Mouse (Mus musculus) MN1 (cell line): ENCODE results near the gene Cd4.

ENCODE experiments used
- DNase-seq: peaks from one replicate; pipeline ENCODE4 v3.0.0-alpha.2; 2016; ENCODE audit warnings: low spot score

Cd4 gene

DNA sequence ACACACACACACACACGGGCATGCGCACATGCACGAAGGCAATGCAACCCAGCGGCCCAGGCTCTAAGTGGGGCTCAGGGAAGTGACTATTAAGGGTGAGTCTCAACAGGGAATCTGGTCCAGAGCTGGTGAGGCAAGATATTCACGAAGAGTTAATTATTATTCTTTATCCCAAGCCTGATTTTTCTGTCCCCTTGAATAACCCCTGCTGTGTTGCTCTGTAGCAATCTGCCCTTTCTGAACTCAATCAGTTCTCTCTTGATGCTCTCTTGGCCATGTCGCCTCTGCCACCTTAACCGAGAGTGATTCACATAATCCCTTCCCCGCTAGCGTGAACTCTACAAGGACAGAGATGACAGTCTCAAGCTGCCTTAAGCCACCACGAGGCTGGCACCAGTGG, 4.7 kb downstream of the Cd4 start:
- no peak for DNase-seq

- no peak for DNase-seq
These were observed 6.2 kb downstream of the Cd4 start for GRCm38 (mm10) chr6:124881821-124882220.

DNA sequence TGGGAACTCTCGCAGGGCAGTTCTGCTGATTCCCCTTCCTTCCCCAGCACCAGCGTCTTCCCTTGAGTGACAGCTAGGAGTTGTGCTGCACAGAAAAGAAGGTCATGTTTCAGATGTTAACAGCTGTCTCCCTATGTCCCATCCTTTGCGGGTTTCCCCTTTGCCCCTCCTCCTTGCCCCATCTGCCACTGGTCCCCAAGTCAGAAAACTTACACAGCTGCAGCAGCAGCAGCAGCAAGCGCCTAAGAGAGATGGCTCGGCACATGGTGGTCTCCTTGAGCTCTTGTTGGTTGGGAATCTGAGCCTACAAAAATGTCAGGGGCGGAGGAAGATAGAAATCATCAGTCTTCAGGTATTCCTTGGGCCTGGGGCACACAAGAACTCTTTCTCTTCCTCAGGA, 8.6 kb downstream of the Cd4 start:
- no peak for DNase-seq

DNA sequence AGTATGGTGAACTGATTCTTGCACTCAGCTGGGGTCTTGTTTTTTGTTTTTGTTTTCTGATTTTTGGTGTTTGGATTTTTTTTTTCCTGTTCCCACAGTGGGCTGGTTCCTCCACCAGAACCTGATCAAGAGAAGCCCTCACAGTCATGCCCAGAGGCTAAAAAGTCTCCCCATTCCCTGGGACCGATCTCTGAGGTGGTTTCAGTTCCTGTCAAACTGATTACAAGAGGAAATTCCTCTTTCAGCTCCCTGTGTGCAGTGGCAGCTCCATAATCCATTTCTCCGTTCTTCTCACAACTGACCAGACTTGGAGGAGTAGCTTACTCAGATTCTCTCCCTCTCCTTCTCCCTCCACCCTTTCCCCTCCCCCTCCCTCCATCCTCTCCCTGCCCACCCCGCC, 13.7 kb downstream of the Cd4 start:
- no peak for DNase-seq

GRCm38 (mm10) chr6:124866560-124866959, 21.5 kb downstream of the Cd4 start:
- DNase-seq: no peak

- no peak for DNase-seq
These were observed 22.2 kb downstream of the Cd4 start for GRCm38 (mm10) chr6:124865766-124866362.

- peak; percentile 76 for DNase-seq
These were observed 24.2 kb downstream of the Cd4 start, which contains the start of gene Gpr162 for GRCm38 (mm10) chr6:124863658-124864298. TSS of gene Gpr162 (minus strand) at chr6:124863983.

- DNase-seq: no peak
These were observed 24.8 kb downstream of the Cd4 start for GRCm38 (mm10) chr6:124863125-124863657.

DNA sequence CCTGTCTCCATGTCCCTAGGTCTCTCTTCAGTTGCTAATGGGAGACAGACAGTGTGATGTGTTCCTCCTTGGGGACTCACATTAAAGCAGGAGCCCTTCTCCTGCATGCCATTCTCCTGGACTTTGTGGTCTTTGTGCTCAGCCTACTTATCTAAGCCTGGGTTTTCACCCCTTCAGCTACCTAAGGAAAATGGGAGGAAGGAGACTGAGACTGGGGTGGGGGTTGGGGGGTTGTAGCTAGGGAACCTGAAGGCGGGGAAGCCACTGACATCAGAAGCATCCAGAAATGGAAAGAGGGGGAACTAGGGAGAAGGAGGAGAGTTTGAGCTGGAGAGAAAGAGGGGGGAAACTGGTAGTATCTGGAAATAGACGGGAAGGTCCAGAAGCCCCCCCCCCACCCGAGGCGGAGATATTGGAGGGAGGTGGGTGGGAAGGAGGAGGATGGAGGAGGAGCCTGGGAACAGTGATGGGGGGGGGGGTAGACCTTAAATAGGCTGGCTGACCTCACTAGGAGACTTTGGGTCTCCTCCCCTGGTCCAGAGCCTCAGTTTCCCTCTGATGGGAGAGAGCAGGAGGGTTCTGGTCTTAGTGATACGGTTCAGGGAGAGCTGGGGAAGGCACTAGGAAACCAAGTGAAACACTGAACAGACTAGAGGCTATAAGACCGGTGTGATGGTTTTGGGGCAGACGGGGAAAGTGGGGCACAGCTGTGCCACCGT, 25.5 kb downstream of the Cd4 start:
- no peak for DNase-seq

GRCm38 (mm10) chr6:124861802-124862201, 26.2 kb downstream of the Cd4 start:
- no peak for DNase-seq

- no peak for DNase-seq
These were observed 26.8 kb downstream of the Cd4 start for GRCm38 (mm10) chr6:124861266-124861665.

DNA sequence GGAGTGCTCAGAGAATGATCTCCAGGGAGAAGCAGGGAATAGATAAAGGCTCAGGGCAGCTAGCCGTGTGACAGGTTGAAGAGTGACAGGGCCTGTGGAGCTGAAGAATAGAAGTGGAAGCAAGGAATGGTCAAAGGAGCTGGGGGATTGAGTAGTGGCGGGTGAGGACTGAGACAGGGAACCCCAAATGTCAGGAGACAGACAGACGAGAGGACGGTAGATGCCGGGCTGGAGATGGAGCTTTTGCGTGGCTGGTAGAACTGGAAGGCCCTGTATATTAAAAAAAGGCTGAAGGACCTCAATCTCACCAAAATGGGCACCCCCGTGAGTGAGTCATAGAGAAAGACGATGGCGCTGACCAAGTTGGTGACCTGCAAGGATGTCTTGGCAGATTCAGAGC, 27.5 kb downstream of the Cd4 start:
- no peak for DNase-seq

DNA sequence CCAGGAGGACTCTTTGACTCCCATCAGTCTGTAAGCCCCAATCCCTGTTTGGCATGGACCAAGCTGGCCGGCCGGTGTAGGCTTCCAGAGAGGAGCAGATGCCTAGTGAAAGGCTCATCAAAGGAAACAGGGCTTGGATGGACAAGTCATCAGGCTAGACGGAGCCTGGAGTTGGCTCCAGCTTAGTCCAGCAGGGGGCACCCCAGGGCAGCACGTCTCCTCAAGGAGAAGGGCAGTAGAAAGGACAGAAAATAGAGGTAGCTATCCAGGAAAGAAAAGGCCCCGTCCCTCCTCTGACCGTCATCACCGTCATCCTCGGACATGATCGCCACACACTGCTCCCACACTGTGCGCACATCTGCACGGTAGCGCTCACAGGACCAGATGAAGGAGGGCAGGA, 28.3 kb downstream of the Cd4 start:
- peak; percentile 90 for DNase-seq

GRCm38 (mm10) chr6:124858561-124859318, 29.3 kb downstream of the Cd4 start:
- no peak for DNase-seq

DNA sequence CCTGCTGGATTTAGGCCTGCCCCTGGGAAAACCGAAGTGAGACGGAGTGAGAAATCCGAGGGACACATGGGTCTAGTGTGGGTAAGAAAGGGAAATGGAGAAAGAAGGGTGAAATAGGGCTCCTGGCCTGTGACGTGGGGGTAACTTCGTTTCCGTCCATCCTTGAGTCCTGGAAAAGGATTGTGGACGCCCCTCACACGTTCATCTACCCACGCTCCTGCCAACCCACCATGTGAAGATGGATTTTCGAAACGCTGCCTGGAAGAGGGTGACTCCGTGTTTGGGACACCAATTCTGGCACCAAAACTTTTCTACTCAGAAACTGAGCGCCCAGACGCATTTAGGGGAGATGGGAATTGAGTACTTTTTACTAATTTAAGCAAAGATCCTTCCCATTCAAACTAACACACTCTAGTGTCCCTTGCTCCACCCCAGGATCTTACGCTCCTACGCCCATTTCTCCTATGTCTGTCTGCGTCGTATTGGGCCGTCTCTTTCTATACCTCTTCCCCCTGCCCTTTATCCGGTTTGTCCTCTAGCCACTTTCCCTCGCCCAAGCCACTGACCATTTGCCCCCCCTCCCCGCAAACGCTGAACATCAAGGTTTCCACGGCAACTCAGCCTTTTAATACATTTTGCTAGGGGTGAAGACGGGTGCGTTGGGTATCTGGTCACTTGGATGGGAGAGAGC, 30.0 kb downstream of the Cd4 start:
- DNase-seq: no peak

- peak; percentile 89 for DNase-seq
These were observed 30.8 kb downstream of the Cd4 start, which contains the start of gene P3h3 for GRCm38 (mm10) chr6:124856916-124857839. TSS of gene P3h3 (minus strand) at chr6:124857752.

DNA sequence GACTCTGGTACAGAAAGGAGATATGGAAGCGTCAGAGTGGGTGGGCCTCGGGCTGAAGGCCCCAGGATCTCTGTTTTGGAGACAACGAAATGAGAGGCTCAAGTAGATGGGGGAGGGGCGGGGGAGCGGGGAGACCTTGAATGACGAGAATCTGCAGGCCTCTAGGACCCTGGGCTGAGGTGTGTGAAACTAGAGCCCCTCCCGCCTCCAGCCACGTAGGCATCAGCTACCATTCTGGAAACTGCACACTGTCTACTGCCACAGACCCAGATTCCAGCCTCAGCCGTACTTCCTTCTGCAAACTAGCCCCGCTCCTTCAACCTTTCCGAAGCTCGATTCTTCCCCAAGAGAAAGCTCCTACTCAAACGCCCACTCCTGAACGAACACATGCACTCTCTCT, 31.7 kb downstream of the Cd4 start:
- DNase-seq: no peak

DNA sequence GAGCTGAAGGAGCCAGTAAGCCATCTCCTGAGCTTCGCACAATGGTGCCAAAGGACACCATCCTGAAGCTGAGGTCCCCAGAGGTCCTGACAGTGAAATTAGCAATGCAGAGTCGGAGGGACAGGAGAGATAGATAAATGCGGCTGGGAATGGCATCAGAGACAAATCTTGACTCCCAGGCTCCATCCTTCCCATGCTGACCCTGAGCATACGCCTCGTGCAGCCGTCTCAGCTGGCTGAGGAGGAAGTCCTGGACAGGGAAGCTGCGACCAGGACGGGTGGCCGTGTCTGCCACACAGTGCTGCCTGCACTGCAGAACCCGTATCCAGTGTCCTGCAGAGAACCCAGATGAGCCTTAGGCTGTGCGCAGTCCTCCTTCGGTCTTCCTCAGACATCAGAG, 33.4 kb downstream of the Cd4 start:
- no peak for DNase-seq

DNA sequence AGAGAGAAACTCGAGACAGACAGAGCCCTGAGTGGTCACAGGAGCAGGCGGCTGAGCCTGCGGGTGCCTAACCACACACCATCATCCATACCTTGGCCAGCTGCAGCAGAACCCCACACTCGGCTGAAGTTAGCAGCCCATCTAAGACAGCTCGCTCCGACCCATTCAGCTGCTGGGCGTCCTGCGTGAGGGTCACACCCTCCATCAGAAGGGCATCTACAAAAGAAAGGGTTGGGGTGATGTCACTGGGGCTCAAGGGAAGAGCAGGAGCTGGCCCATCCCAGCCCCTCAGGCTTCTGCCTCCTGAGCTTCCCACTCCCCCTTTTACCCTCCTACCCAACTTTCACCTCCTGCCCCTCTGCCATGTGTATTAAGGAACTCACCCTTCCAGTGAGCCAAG, 37.5 kb downstream of the Cd4 start:
- DNase-seq: no peak

DNA sequence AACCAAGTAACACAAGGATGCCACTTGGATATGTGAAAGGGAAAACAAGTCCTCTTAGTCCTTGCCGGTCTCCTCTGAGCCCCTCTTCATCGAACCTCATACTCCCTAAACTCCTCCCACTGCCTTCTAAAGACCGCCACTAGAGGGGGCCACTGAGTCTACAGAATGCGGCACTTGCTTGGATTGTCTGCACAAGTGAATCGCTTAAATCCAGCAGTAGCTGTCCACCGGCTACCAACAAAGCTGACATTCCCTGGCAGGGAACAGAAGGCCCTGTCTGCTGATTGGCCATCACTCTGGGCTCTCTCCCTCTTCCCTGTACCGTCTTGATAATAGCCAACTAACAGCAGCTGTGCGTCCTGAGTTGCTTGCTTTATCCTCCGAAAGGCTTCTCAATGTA, 40.7 kb downstream of the Cd4 start:
- DNase-seq: peak; percentile 89
